Mouse (Mus musculus): ENCODE data around the gene Crot.

DNA sequence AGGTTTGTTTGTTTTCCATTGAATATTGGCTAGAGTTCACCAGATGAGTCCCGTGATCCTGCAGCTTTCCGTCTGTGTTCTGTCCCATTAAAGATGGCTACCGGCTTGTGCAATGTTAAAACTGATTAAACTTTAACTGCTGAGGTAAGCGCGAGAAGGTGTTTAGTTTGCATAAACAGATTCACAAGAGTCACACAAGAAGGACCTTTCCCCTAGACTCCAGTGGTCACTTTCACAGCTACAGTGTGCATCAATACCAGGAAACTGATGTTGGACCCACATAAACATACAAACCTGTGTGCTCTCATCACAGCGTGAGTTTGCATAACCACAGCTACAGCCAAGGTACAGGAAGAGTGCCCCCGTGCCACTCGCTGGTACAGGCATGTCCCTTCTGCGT lies 37.4 kb upstream of the Crot start:
- no peak for TF ChIP-seq CTCF (IDR thresholded peaks at IDR 0.05; ENCODE audit: borderline replicate concordance, extremely low read depth, insufficient read depth, insufficient read length)
- TF ChIP-seq POLR2A (IDR thresholded peaks at IDR 0.05; ENCODE audit: borderline replicate concordance, extremely low read depth, insufficient read depth, insufficient read length, poor library complexity, severe bottlenecking): no peak

Measured in brain, embryonic 14.5 days (tissue).